Mouse (Mus musculus) cortical plate, adult 2 months (tissue): ENCODE measurements around the gene Eml2.

Experiments used
- CTCF ChIP-seq: fragments of 200-500 bp; IDR thresholded peaks from 2 replicates; pipeline ENCODE4 v1.5.1; 2011; ENCODE audit warnings: mild to moderate bottlenecking, control low read depth, low read length; ENCODE audit not compliant: insufficient read depth; ENCODE audit errors: extremely low read depth
- POLR2A ChIP-seq: fragments of 200-500 bp; IDR thresholded peaks from 2 replicates; pipeline ENCODE4 v1.6.1; 2011; ENCODE audit warnings: mild to moderate bottlenecking, low read length, control low read depth; ENCODE audit not compliant: insufficient read depth; ENCODE audit errors: extremely low read depth

DNA sequence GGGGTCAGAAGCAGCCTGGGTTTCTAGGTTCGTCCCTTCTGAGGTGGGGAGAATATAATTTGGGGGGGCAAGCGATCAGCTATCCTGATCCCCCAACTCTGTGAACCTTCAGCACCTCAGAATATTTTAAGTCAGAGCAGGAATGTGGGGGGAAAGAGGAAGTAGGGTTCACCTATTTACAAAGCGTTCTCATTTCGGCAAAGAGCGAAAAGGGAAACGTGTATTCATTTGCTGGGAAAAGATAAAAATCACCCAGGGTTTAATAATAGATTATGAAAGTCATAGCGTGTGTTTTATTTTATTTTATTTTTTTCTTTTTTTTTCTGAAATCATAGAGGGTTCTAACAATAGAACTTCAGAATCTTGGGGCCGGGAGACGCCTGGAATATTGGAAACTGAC lies 38.7 kb downstream of the Eml2 start:
- TF ChIP-seq CTCF (no peak), POLR2A (no peak)
